Mouse (Mus musculus) kidney, embryonic 16.5 days (tissue): ENCODE results near the gene Zbtb21. TPM values are rescaled to one million over a fixed set of nuclear protein-coding genes. Genes with fewer than 3 reads are reported as not detected.

Experiments used
- ATAC-seq: fragments of 200-750 bp; cut with Nextera tagmentation; 2 replicates; pipeline ENCODE4 v1.8.0; 2017; ENCODE audit warnings: moderate TSS enrichment; ENCODE audit not compliant: low FRiP score, low TSS enrichment
- H3K27ac ChIP-seq: fragments of 300-500 bp; sonication (generic); 2 replicates; pipeline ENCODE4 v1.5.1; 2014; ENCODE audit warnings: low read length
- H3K27me3 ChIP-seq: fragments of 300-500 bp; sonication (generic); 2 replicates; pipeline ENCODE4 v1.6.1; 2014; ENCODE audit warnings: low read length, control low read depth, mixed read lengths; ENCODE audit not compliant: insufficient read depth
- H3K36me3 ChIP-seq: fragments of 300-500 bp; sonication (generic); 2 replicates; pipeline ENCODE4 v1.6.1; 2014; ENCODE audit warnings: low read length, control low read depth, mixed read lengths; ENCODE audit not compliant: insufficient read depth
- H3K4me1 ChIP-seq: fragments of 300-500 bp; sonication (generic); 2 replicates; pipeline ENCODE4 v1.6.1; 2014; ENCODE audit warnings: low read length, control low read depth, mixed read lengths; ENCODE audit not compliant: insufficient read depth
- H3K4me2 ChIP-seq: fragments of 300-500 bp; sonication (generic); replicated peaks from 2 replicates; pipeline ENCODE4 v1.6.1; 2014; ENCODE audit warnings: low read depth, low read length
- H3K4me3 ChIP-seq: fragments of 300-500 bp; sonication (generic); 2 replicates; pipeline ENCODE4 v1.5.1; 2014; ENCODE audit warnings: mild to moderate bottlenecking, low read length
- H3K9ac ChIP-seq: fragments of 300-500 bp; sonication (generic); replicated peaks from 2 replicates; pipeline ENCODE4 v1.6.1; 2014; ENCODE audit warnings: low read length
- H3K9me3 ChIP-seq: fragments of 300-500 bp; sonication (generic); 2 replicates; pipeline ENCODE4 v1.6.1; 2016; ENCODE audit warnings: low read length, control low read depth
- WGBS: fragments of 180-500 bp; shearing (Covaris S2); extraction: QIAGEN DNeasy Blood & Tissue Kit; methylation state at CpG from one replicate; pipeline ENCODE4 v1.1.7; 2014; 5-methylcytosine and 5-hydroxymethylcytosine counted together
- polyA plus RNA-seq: library from polyadenylated mRNA; unstranded; fragments of >200 nt; fragmentation: Nextera tagmentation; extraction: Ambion mirVana; gene quantifications from 2 replicates; pipeline ENCODE4 v1.2.1, GENCODE M21; 2015

Zbtb21 gene
- polyA plus RNA-seq, 1 experiment from 2014 or later: 14.0 TPM

- Histone ChIP-seq H3K27me3 (no peaks in the 10 kb centered on the region), H3K36me3 (no peaks in the 10 kb centered on the region), H3K4me1 (peaks cover 11% of the 10 kb centered on the region), H3K27ac (no peak overlapping the region), H3K9ac (no peak overlapping the region), H3K4me3 (no peak overlapping the region), H3K4me2 (no peak overlapping the region), H3K9me3 (no peaks in the 10 kb centered on the region)
- ATAC-seq: no peak
- 81% methylated on average over 2 of the region's 2 CpGs for WGBS
These were observed 36.7 kb downstream of the Zbtb21 start for GRCm38 (mm10) chr16:97925760-97926159.

GRCm38 (mm10) chr16:97923700-97924099 lies 38.7 kb downstream of the Zbtb21 start:
- Histone ChIP-seq H3K9ac (no peak overlapping the region), H3K9me3 (no peaks in the 10 kb centered on the region), H3K27ac (no peak overlapping the region), H3K4me1 (peaks cover 23% of the 10 kb centered on the region), H3K27me3 (no peaks in the 10 kb centered on the region), H3K4me3 (no peak overlapping the region), H3K36me3 (no peaks in the 10 kb centered on the region), H3K4me2 (no peak overlapping the region)
- WGBS: 76% methylated on average over 1 of the region's 1 CpGs
- ATAC-seq: no peak

GRCm38 (mm10) chr16:97922779-97923126 lies 39.7 kb downstream of the Zbtb21 start:
- no peaks in the 10 kb centered on the region for H3K36me3 ChIP-seq
- H3K9ac ChIP-seq: peak overlapping the region; percentile 87
- H3K27ac ChIP-seq: no peak overlapping the region
- under 1% methylated on average over 9 of the region's 9 CpGs for WGBS
- H3K4me3 ChIP-seq: peak overlapping the region; percentile 95
- no peaks in the 10 kb centered on the region for H3K27me3 ChIP-seq
- peaks cover 23% of the 10 kb centered on the region for H3K4me1 ChIP-seq
- no peaks in the 10 kb centered on the region for H3K9me3 ChIP-seq
- H3K4me2 ChIP-seq: peak overlapping the region; percentile 89
- peak; percentile 40; the same call in 1 of the 2 replicates for ATAC-seq

- peak; percentile 95 for ATAC-seq
- peak overlapping the region; percentile 87 for H3K9ac ChIP-seq
- H3K4me2 ChIP-seq: peak overlapping the region; percentile 89
- no peaks in the 10 kb centered on the region for H3K9me3 ChIP-seq
- H3K4me3 ChIP-seq: peak overlapping the region; percentile 95
- peaks cover 23% of the 10 kb centered on the region for H3K4me1 ChIP-seq
- H3K27ac ChIP-seq: peak overlapping the region; percentile 82
- H3K36me3 ChIP-seq: no peaks in the 10 kb centered on the region
- H3K27me3 ChIP-seq: no peaks in the 10 kb centered on the region
- WGBS: 0% methylated on average over 72 of the region's 75 CpGs
These were observed 40.3 kb downstream of the Zbtb21 start for GRCm38 (mm10) chr16:97921961-97922778.

GRCm38 (mm10) chr16:97920621-97921020 lies 41.8 kb downstream of the Zbtb21 start:
- no peak overlapping the region for H3K4me3 ChIP-seq
- no peaks in the 10 kb centered on the region for H3K9me3 ChIP-seq
- no peak overlapping the region for H3K9ac ChIP-seq
- no peak overlapping the region for H3K4me2 ChIP-seq
- no peak overlapping the region for H3K27ac ChIP-seq
- WGBS: 75% methylated on average over 1 of the region's 1 CpGs
- ATAC-seq: peak; percentile 18; the same call in 1 of the 2 replicates
- no peaks in the 10 kb centered on the region for H3K27me3 ChIP-seq
- H3K36me3 ChIP-seq: no peaks in the 10 kb centered on the region
- H3K4me1 ChIP-seq: peaks cover 23% of the 10 kb centered on the region

GRCm38 (mm10) chr16:97919793-97920192 lies 42.6 kb downstream of the Zbtb21 start:
- no peaks in the 10 kb centered on the region for H3K36me3 ChIP-seq
- ATAC-seq: no peak
- peaks cover 23% of the 10 kb centered on the region for H3K4me1 ChIP-seq
- WGBS: 41% methylated on average over 2 of the region's 2 CpGs
- no peak overlapping the region for H3K4me2 ChIP-seq
- no peak overlapping the region for H3K27ac ChIP-seq
- H3K27me3 ChIP-seq: no peaks in the 10 kb centered on the region
- H3K9me3 ChIP-seq: no peaks in the 10 kb centered on the region
- no peak overlapping the region for H3K4me3 ChIP-seq
- no peak overlapping the region for H3K9ac ChIP-seq

- ATAC-seq: no peak
- Histone ChIP-seq H3K27ac (no peak overlapping the region), H3K4me1 (no peaks in the 10 kb centered on the region)
These were observed 49.5 kb downstream of the Zbtb21 start for GRCm38 (mm10) chr16:97912873-97913272.

GRCm38 (mm10) chr16:97909356-97909755 lies 53.1 kb downstream of the Zbtb21 start:
- Histone ChIP-seq H3K4me1 (no peaks in the 10 kb centered on the region), H3K27ac (no peak overlapping the region), H3K9ac (no peak overlapping the region), H3K36me3 (no peaks in the 10 kb centered on the region), H3K27me3 (no peaks in the 10 kb centered on the region), H3K4me2 (no peak overlapping the region), H3K4me3 (no peak overlapping the region), H3K9me3 (no peaks in the 10 kb centered on the region)
- no peak for ATAC-seq
- 83% methylated on average over 1 of the region's 1 CpGs for WGBS

More at GRCm38 (mm10) chr16:97912873-97913272, 49.5 kb downstream of the Zbtb21 start:
- no peaks in the 10 kb centered on the region for H3K36me3 ChIP-seq
- no peaks in the 10 kb centered on the region for H3K9me3 ChIP-seq
- no peak overlapping the region for H3K4me2 ChIP-seq
- H3K27me3 ChIP-seq: no peaks in the 10 kb centered on the region
- no peak overlapping the region for H3K9ac ChIP-seq
- no peak overlapping the region for H3K4me3 ChIP-seq

GRCm38 (mm10) chr16:97907496-97907895 lies 54.9 kb downstream of the Zbtb21 start:
- Histone ChIP-seq H3K9ac (no peak overlapping the region), H3K4me2 (no peak overlapping the region), H3K27ac (no peak overlapping the region), H3K36me3 (no peaks in the 10 kb centered on the region), H3K9me3 (no peaks in the 10 kb centered on the region), H3K4me3 (no peak overlapping the region), H3K4me1 (no peaks in the 10 kb centered on the region), H3K27me3 (no peaks in the 10 kb centered on the region)
- 83% methylated on average over 6 of the region's 6 CpGs for WGBS
- ATAC-seq: no peak

GRCm38 (mm10) chr16:97906337-97906736 lies 56.1 kb downstream of the Zbtb21 start:
- H3K27me3 ChIP-seq: no peaks in the 10 kb centered on the region
- no peak overlapping the region for H3K9ac ChIP-seq
- H3K36me3 ChIP-seq: no peaks in the 10 kb centered on the region
- H3K9me3 ChIP-seq: no peaks in the 10 kb centered on the region
- no peak overlapping the region for H3K4me2 ChIP-seq
- no peak overlapping the region for H3K27ac ChIP-seq
- H3K4me3 ChIP-seq: no peak overlapping the region
- ATAC-seq: no peak
- H3K4me1 ChIP-seq: no peaks in the 10 kb centered on the region
